Mouse (Mus musculus) liver, embryonic 16.5 days (tissue): ENCODE data around the gene Vstm5. TPM values are rescaled to one million over a fixed set of nuclear protein-coding genes. Genes with fewer than 3 reads are reported as not detected.
A peak's percentile ranks its signal among the peaks of the same experiment; 100 is the strongest.

Source experiments
- ATAC-seq: fragments of 200-750 bp; cut with Nextera tagmentation; 2 replicates; pipeline ENCODE4 v1.8.0; 2017; ENCODE audit warnings: low read depth, mild to moderate bottlenecking, moderate number of reproducible peaks, moderate library complexity
- H3K27ac ChIP-seq: fragments of 300-500 bp; sonication (generic); 2 replicates; pipeline ENCODE4 v1.5.1; 2014; ENCODE audit warnings: mild to moderate bottlenecking, low read length
- H3K27me3 ChIP-seq: fragments of 300-500 bp; sonication (generic); 2 replicates; pipeline ENCODE4 v1.6.1; 2014; ENCODE audit warnings: low read depth, low read length, mixed read lengths; ENCODE audit not compliant: control insufficient read depth, insufficient read depth
- H3K36me3 ChIP-seq: fragments of 300-500 bp; sonication (generic); 2 replicates; pipeline ENCODE4 v1.6.1; 2014; ENCODE audit warnings: mild to moderate bottlenecking; ENCODE audit not compliant: control insufficient read depth, insufficient read depth
- H3K4me1 ChIP-seq: fragments of 300-500 bp; sonication (generic); 2 replicates; pipeline ENCODE4 v1.6.1; 2014; ENCODE audit warnings: low read depth, low read length, mixed read lengths; ENCODE audit not compliant: control insufficient read depth
- H3K4me2 ChIP-seq: fragments of 300-500 bp; sonication (generic); 2 replicates; pipeline ENCODE4 v1.6.1; 2014; ENCODE audit warnings: low read depth, low read length, mixed read lengths
- H3K4me3 ChIP-seq: fragments of 300-500 bp; sonication (generic); 2 replicates; pipeline ENCODE4 v1.5.1; 2014; ENCODE audit warnings: low read depth, mild to moderate bottlenecking, low read length
- H3K9ac ChIP-seq: fragments of 300-500 bp; sonication (generic); 2 replicates; pipeline ENCODE4 v1.6.1; 2014; ENCODE audit warnings: low read depth, low read length
- H3K9me3 ChIP-seq: fragments of 300-500 bp; sonication (generic); replicated peaks from 2 replicates; pipeline ENCODE4 v1.6.1; 2016; ENCODE audit warnings: low read length; ENCODE audit not compliant: control insufficient read depth
- WGBS: fragments of 180-500 bp; shearing (Covaris S2); extraction: QIAGEN DNeasy Blood & Tissue Kit; methylation state at CpG from one replicate; pipeline ENCODE4 v1.1.7; 2014; ENCODE audit not compliant: insufficient replicate concordance; 5-methylcytosine and 5-hydroxymethylcytosine counted together
- polyA plus RNA-seq: library from polyadenylated mRNA; unstranded; fragments of >200 nt; fragmentation: Nextera tagmentation; extraction: Ambion mirVana; gene quantifications from 2 replicates; pipeline ENCODE4 v1.2.1, GENCODE M21; 2015

Gene Vstm5
- polyA plus RNA-seq, 1 experiment from 2014 or later: 0.30 TPM

GRCm38 (mm10) chr9:15279139-15279648, 40.3 kb downstream of the Vstm5 start:
- Histone ChIP-seq H3K9me3 (no peaks in the 10 kb centered on the region), H3K27ac (peak overlapping the region; percentile 93), H3K36me3 (peaks cover 21% of the 10 kb centered on the region), H3K4me2 (peak overlapping the region; percentile 72), H3K27me3 (no peaks in the 10 kb centered on the region), H3K9ac (peak overlapping the region; percentile 97), H3K4me1 (peaks cover 16% of the 10 kb centered on the region), H3K4me3 (peak overlapping the region; percentile 98)
- no peak; the same call in 1 of the 2 replicates for ATAC-seq
- WGBS: 7% methylated on average over 19 of the region's 19 CpGs

GRCm38 (mm10) chr9:15279649-15280490, 41.0 kb downstream of the Vstm5 start, which contains the start of gene Med17:
TSS of gene Med17 (minus strand) at chr9:15279931.
- WGBS: under 1% methylated on average over 57 of the region's 57 CpGs

GRCm38 (mm10) chr9:15280491-15280879, 41.6 kb downstream of the Vstm5 start:
- peak overlapping the region; percentile 93 for H3K27ac ChIP-seq
- ATAC-seq: peak; percentile 30
- peak overlapping the region; percentile 67 for H3K9ac ChIP-seq
- H3K4me3 ChIP-seq: peak overlapping the region; percentile 98
- peaks cover 16% of the 10 kb centered on the region for H3K4me1 ChIP-seq
- H3K9me3 ChIP-seq: no peaks in the 10 kb centered on the region
- peak overlapping the region; percentile 72 for H3K4me2 ChIP-seq
- H3K36me3 ChIP-seq: peaks cover 12% of the 10 kb centered on the region
- WGBS: 27% methylated on average over 5 of the region's 5 CpGs
- H3K27me3 ChIP-seq: no peaks in the 10 kb centered on the region

More at GRCm38 (mm10) chr9:15279649-15280490, 41.0 kb downstream of the Vstm5 start, which contains the start of gene Med17:
- peaks cover 18% of the 10 kb centered on the region for H3K36me3 ChIP-seq
- H3K27me3 ChIP-seq: no peaks in the 10 kb centered on the region
- peak; percentile 97 for ATAC-seq
- H3K4me3 ChIP-seq: peak within 1 kb of the TSS; percentile 98
- no peaks in the 10 kb centered on the region for H3K9me3 ChIP-seq
- H3K9ac ChIP-seq: peak within 1 kb of the TSS; percentile 97
- H3K4me2 ChIP-seq: peak within 1 kb of the TSS; percentile 72
- H3K27ac ChIP-seq: peak within 1 kb of the TSS; percentile 93
- peaks cover 16% of the 10 kb centered on the region for H3K4me1 ChIP-seq

GRCm38 (mm10) chr9:15285443-15285842, 46.6 kb downstream of the Vstm5 start:
- no peak overlapping the region for H3K27ac ChIP-seq
- H3K4me1 ChIP-seq: peaks cover 25% of the 10 kb centered on the region
- no peak for ATAC-seq
- H3K9ac ChIP-seq: no peak overlapping the region
- no peak overlapping the region for H3K4me2 ChIP-seq
- no peaks in the 10 kb centered on the region for H3K27me3 ChIP-seq
- WGBS: 53% methylated on average over 3 of the region's 3 CpGs
- H3K36me3 ChIP-seq: no peaks in the 10 kb centered on the region
- H3K9me3 ChIP-seq: no peaks in the 10 kb centered on the region
- no peak overlapping the region for H3K4me3 ChIP-seq

- WGBS: 33% methylated on average over 6 of the region's 6 CpGs
Measured at GRCm38 (mm10) chr9:15287846-15288245, 49.0 kb downstream of the Vstm5 start.

GRCm38 (mm10) chr9:15288402-15288801, 49.6 kb downstream of the Vstm5 start:
- Histone ChIP-seq H3K9me3 (no peaks in the 10 kb centered on the region), H3K9ac (no peak overlapping the region), H3K4me2 (no peak overlapping the region), H3K4me1 (peaks cover 19% of the 10 kb centered on the region), H3K27ac (no peak overlapping the region), H3K4me3 (no peak overlapping the region), H3K27me3 (no peaks in the 10 kb centered on the region), H3K36me3 (peaks cover 5% of the 10 kb centered on the region; the same call in 1 of the 2 replicates)
- no peak for ATAC-seq
- WGBS: 34% methylated on average over 3 of the region's 3 CpGs

More at GRCm38 (mm10) chr9:15287846-15288245, 49.0 kb downstream of the Vstm5 start:
- no peak for ATAC-seq
- Histone ChIP-seq H3K27ac (no peak overlapping the region), H3K27me3 (no peaks in the 10 kb centered on the region), H3K9ac (no peak overlapping the region), H3K4me1 (peaks cover 19% of the 10 kb centered on the region), H3K9me3 (no peaks in the 10 kb centered on the region), H3K4me2 (no peak overlapping the region), H3K4me3 (no peak overlapping the region), H3K36me3 (no peaks in the 10 kb centered on the region)

- H3K27me3 ChIP-seq: no peaks in the 10 kb centered on the region
- H3K9ac ChIP-seq: no peak overlapping the region
- H3K9me3 ChIP-seq: no peaks in the 10 kb centered on the region
- WGBS: 15% methylated on average over 6 of the region's 6 CpGs
- ATAC-seq: peak; percentile 80
- 0 out of 2 replicates have a peak overlapping the region, but pooled peaks have one; percentile 24 for H3K27ac ChIP-seq
- H3K4me2 ChIP-seq: no peak overlapping the region
- H3K4me1 ChIP-seq: peaks cover 19% of the 10 kb centered on the region
- H3K36me3 ChIP-seq: peaks cover 5% of the 10 kb centered on the region; the same call in 1 of the 2 replicates
- H3K4me3 ChIP-seq: no peak overlapping the region
Measured at GRCm38 (mm10) chr9:15289251-15289650, 50.4 kb downstream of the Vstm5 start.

- Histone ChIP-seq H3K27ac (no peak overlapping the region), H3K9ac (no peak overlapping the region), H3K9me3 (no peaks in the 10 kb centered on the region), H3K27me3 (no peaks in the 10 kb centered on the region), H3K36me3 (peaks cover 5% of the 10 kb centered on the region; the same call in 1 of the 2 replicates), H3K4me2 (no peak overlapping the region), H3K4me1 (no peaks in the 10 kb centered on the region), H3K4me3 (no peak overlapping the region)
- ATAC-seq: no peak
- WGBS: 67% methylated on average over 7 of the region's 7 CpGs
Measured at GRCm38 (mm10) chr9:15297112-15297511, 58.3 kb downstream of the Vstm5 start.

- Histone ChIP-seq H3K9ac (no peak overlapping the region), H3K27me3 (no peaks in the 10 kb centered on the region), H3K27ac (no peak overlapping the region), H3K9me3 (no peaks in the 10 kb centered on the region), H3K4me2 (no peak overlapping the region), H3K4me3 (no peak overlapping the region), H3K36me3 (no peaks in the 10 kb centered on the region), H3K4me1 (no peaks in the 10 kb centered on the region)
- ATAC-seq: no peak
- WGBS: 18% methylated on average over 2 of the region's 2 CpGs
Measured at GRCm38 (mm10) chr9:15298451-15298850, 59.6 kb downstream of the Vstm5 start.
